Mouse (Mus musculus) left cerebral cortex, postnatal 25 days (tissue): ENCODE data around the gene Slc25a23. TPM values are rescaled to one million over a fixed set of nuclear protein-coding genes. Genes with fewer than 3 reads are reported as not detected.

ENCODE experiments used
- DNase-seq, 2 experiments: peaks; one replicate each; pipeline ENCODE4 v3.0.0; 2022; ENCODE audit warnings: low spot score in 2 of 2, mixed read lengths in 1 of 2
- intact Hi-C: fragments of 180-260 bp; cut with DNase I; formaldehyde crosslinking; loops from one replicate; pipeline ENCODE4 v1.15.1; 2025
- total RNA-seq, 2 experiments: library from RNA; stranded (reverse); gene quantifications; 2 replicates each; pipeline ENCODE4 v1.2.3; 2021

The Slc25a23 gene
- total RNA-seq = 100 to 1,000 TPM; 338 to 348 TPM

- DNase-seq = peak; percentile 78 to 79
- intact Hi-C loops = loop anchor here (1.0 kb wide), 2 partner anchors 28 to 48 kb away; partner anchors contain the start of genes Gm17949, Gtf2f1 and Khsrp
Observed at GRCm38 (mm10) chr17:57059486-57059977, at the start of gene Slc25a23. Gene Slc25a23 (minus strand): TSS chr17:57059863.

GRCm38 (mm10) chr17:57108666-57109171 lies 49.1 kb upstream of the Slc25a23 start:
- intact Hi-C loops = no loop called here
- DNase-seq = no peak

DNA sequence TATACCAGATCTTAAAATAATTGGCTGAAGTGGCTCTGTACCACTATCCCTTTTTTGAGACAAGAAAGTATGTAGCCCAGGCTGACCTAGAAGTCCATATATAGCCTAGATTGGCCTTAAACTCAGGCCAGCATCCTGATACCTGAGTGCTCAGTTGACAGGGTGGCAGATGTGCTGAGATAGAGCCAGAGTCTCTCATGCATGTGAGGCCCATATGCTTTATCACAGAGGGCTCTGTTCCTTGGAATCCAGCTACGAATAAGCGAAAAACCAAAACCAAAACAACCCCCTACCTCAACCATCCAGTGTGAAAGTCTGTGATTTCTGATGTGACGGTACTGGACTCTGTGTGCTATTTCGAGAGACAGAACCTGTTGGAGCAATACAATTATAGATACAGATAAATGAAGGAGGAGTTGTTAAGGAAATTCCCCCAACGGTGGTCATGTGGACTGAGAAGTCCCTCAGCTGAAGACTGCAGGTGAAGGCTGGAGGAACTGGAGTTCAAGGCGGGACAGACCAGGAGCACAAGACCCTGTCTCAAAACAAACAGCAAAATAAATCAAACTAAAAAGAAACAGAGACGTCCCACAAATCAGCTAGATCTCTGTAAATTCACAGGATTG lies 48.5 kb upstream of the Slc25a23 start:
- intact Hi-C loops = no loop called here
- DNase-seq = no peak

DNA sequence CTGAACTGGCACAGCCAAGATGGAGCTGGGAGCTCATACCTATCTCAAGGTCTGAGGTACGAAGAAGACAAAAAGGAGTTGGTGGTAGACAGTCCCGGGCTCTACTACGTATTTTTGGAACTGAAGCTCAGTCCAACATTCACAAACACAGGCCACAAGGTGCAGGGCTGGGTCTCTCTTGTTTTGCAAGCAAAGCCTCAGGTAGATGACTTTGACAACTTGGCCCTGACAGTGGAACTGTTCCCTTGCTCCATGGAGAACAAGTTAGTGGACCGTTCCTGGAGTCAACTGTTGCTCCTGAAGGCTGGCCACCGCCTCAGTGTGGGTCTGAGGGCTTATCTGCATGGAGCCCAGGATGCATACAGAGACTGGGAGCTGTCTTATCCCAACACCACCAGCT lies 47.4 kb upstream of the Slc25a23 start:
- DNase-seq = no peak
- intact Hi-C loops = no loop called here

DNA sequence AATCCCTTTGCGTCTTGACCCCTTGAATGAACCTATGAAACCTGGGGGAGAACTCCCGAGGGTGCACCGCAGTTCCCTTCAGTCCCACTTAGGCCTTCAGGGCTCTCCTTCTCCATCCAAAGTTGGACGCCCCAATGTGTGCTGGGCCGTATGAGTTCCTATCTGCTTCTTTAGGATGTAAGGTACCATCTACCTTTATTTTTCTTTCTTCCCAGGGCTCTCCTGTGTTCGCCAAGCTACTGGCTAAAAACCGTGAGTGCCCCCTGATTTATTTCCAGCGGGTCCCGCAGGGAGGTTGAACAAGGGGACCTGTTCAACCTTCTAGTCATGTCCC lies 46.3 kb upstream of the Slc25a23 start:
- intact Hi-C loops = no loop called here
- DNase-seq = no peak

- intact Hi-C loops = no loop called here
- DNase-seq = peak in 1 of 2 experiments; percentile 41
Observed at GRCm38 (mm10) chr17:57105181-57106034, 45.7 kb upstream of the Slc25a23 start, which contains the start of gene Tnfsf9. Gene Tnfsf9 (plus strand): TSS chr17:57105325.

GRCm38 (mm10) chr17:57104496-57104895 lies 44.8 kb upstream of the Slc25a23 start:
- no peak for DNase-seq
- intact Hi-C loops = no loop called here

GRCm38 (mm10) chr17:57102276-57102675 lies 42.6 kb upstream of the Slc25a23 start:
- DNase-seq = no peak
- intact Hi-C loops = no loop called here

- no peak for DNase-seq
- intact Hi-C loops = no loop called here
Observed at GRCm38 (mm10) chr17:57099629-57100325, 40.1 kb upstream of the Slc25a23 start.

DNA sequence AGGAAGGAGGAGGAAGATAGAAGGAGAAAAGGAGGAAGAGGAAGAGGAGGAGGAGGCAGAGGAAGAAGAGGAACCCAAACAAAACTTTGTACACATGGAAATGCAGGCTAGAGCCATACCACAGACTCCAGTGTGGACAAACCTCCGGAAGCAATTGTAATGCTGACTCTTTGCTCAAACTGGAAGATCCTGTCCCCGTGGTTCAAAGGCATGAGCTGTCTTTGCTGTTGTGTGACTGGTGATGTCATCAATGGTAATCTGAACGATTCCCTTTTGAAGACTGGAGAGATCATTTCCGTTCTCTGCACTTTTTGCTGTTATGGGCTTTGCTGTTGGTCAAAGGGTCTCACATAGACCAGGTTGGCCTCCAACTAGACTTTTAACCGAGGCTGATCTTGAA lies 38.7 kb upstream of the Slc25a23 start:
- DNase-seq = no peak
- intact Hi-C loops = no loop called here

DNA sequence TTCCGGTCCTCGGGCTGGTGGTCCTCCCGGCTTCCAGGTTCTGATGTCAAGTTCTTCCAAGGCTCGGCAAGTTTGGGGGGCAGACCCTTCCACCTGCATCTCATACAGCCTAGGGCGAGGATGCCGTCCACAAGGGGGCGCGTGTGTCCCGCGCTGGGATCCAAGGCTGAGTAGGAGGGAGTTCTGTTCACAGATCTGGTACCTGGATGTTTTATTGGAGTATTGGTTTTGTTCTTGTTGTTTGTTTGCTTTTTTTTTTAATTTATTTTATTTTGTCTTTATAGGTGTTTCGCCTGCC lies 36.9 kb upstream of the Slc25a23 start:
- intact Hi-C loops = loop anchor here (1.0 to 2.0 kb wide), 2 partner anchors 71 to 238 kb away; no protein-coding TSS in a partner anchor
- peak; percentile 80 to 83 for DNase-seq

- DNase-seq = peak in 1 of 2 experiments; percentile 46
- intact Hi-C loops = loop anchor here (1.0 to 2.0 kb wide), 2 partner anchors 71 to 239 kb away; no protein-coding TSS in a partner anchor
Observed at GRCm38 (mm10) chr17:57095855-57096622, 36.4 kb upstream of the Slc25a23 start.

GRCm38 (mm10) chr17:57094222-57094621 lies 34.6 kb upstream of the Slc25a23 start:
- intact Hi-C loops = no loop called here
- no peak for DNase-seq

DNA sequence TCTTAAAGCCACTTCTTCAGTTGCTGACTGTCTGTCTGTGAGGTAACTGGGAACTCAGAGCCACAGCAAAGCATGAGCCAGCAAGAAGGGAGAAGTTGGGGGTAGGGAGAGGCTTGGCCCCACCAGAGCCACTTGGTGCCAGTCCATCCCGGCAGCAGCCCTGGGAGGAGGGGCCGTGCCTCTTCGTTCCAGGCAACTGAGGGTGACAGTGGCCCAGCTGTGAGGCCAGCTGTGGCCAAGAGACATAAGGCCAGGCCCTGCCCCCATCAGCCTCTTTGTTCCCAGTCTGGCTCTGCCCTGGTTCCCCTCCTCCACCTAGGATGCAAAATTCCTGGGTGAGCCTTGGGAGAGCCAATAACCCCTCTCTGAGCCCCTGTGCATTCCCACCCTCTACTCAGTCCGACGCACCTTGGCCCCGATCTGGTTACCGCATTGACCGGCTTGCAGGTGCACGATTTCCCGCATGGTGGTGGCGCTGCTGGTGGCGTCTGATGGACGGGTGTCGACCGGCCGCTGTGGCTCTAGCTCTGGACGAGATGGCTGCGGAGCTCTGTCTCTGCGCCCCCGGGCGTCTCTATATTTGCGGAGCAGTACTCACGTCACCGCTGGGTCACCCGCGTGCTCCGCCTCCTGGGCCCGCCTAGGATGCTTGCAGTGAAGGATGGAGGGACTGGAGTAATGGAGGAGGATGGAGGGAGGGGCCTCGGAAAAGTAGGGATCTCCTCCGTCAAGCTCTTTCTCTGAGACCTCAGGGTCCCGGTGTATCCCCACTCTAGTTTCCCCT lies 27.6 kb upstream of the Slc25a23 start, which contains the start of gene Tubb4a:
Tubb4a (minus strand) TSS at position 734 of the 784 bp plus-strand sequence.
- DNase-seq = peak; percentile 85 to 94
- intact Hi-C loops = loop anchor here (1.0 kb wide), 1 partner anchor 27 kb away; no protein-coding TSS in a partner anchor

DNA sequence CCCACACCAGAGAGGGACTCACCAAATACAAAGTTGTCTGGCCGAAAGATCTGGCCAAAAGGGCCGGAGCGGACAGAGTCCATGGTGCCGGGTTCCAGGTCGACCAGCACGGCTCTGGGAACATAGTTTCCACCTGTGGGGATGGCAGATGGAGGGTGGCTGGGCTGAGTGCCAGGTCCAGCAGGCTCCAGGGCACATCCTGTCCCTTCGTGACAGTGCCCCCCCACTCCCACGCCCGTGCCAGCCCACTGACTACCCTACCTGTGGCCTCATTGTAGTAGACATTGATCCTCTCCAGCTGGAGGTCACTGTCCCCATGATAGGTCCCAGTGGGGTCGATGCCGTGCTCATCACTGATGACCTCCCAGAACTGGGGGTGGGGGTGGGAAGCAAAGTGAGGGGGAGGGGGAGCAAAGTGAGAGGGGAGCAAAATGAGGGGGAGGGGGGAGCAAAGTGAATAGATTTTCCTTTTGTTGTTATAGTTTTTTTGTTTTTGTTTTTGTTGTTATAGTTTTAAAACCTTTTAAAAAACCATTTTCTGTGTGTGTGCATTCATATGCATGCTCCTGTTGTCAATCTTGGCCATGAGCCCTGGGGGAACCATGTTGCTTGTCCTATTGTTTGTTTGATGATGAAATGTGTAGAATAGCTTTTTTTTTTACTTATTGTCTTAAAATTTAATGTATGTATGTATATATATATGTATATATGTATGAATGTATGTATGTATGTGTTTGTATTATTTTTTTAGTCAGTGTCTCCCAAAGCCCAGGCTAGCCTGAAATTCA lies 26.5 kb upstream of the Slc25a23 start:
- no peak for DNase-seq

DNA sequence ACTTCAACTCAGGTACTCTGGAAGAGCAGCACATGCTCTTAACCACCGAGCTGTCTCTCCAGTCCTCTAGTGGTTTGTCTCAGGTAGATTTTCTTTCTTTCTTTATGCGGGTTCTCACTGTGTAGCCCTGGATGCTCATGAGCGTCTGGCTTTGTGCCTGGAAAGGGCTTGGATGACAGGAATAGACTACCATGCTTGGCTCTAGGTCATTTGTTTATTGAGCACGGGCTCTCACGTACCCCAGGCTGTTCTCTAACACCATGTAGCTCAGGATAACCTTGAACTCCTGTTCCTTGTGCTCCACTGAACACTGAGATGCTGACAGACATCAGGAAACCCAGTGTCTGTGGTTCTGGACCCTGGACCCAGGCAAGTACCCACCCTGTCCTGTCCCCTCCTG lies 22.8 kb upstream of the Slc25a23 start:
- intact Hi-C loops = no loop called here
- no peak for DNase-seq

More for the DNA sequence above, 26.5 kb upstream of the Slc25a23 start:
- intact Hi-C loops = no loop called here

- DNase-seq = no peak
- intact Hi-C loops = no loop called here
Observed at GRCm38 (mm10) chr17:57081234-57081842, 21.7 kb upstream of the Slc25a23 start.
